Mouse (Mus musculus) embryonic fibroblast, embryonic 13.5 days (primary cell): ENCODE measurements around the gene Dgki.

ENCODE experiments used
- CTCF ChIP-seq: IDR thresholded peaks from 2 replicates; pipeline ENCODE4 v1.5.1; 2011; ENCODE audit warnings: mild to moderate bottlenecking, control low read depth, low read length, moderate library complexity, borderline replicate concordance; ENCODE audit not compliant: insufficient read depth
- POLR2A ChIP-seq: IDR thresholded peaks from 2 replicates; pipeline ENCODE4 v1.6.1; 2011; ENCODE audit warnings: low read depth, mild to moderate bottlenecking, control low read depth, low read length, moderate library complexity

DNA sequence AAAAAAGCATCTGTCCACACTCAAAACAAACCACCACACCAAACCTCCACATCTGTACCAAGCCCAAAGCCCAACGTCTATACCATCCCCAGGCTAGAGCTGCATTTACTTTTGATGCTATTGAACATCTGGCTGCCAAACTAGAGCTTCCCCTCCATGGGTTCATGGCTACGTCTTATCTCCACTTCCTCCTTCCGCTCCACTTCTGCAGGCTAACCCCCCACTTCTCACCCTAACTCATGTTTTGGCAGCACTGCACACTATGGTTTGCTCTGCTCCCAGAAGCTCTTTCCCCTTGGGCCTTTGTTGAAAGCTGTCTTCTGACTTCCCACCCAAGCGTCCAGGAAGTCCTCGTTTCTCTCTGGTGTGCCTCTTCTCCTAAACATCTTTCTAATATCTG lies 319.5 kb downstream of the Dgki start:
- no peak for TF ChIP-seq CTCF
- no peak for TF ChIP-seq POLR2A
